Mouse (Mus musculus) kidney, adult 9 months (tissue): ENCODE data around the gene Slc39a10.

ENCODE experiments used
- DNase-seq: peaks from one replicate; pipeline ENCODE4 v3.0.0; 2022

Gene Slc39a10

DNA sequence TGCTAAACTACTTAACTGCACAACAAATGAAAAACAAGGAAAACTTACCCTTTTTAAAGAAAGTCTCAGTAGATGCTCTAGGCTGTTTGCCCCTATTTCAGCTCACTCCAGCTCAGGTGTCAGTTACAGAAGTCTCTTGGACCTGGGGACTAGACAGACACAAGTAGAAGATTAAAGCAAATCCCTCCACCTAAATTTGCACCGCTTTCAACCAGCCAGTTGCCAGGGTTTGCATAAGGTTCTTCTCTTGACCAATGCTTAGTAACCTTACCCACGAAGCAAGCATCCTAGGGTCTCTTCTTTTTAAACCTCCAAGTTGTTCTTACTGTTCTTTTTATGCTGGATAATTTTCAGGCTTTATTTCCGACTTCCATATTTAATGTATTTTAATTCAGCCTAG lies at the start of gene Slc39a10:
Gene Slc39a10 (minus strand): TSS at position 101 of the 400 bp plus-strand sequence.
- no peak for DNase-seq

DNA sequence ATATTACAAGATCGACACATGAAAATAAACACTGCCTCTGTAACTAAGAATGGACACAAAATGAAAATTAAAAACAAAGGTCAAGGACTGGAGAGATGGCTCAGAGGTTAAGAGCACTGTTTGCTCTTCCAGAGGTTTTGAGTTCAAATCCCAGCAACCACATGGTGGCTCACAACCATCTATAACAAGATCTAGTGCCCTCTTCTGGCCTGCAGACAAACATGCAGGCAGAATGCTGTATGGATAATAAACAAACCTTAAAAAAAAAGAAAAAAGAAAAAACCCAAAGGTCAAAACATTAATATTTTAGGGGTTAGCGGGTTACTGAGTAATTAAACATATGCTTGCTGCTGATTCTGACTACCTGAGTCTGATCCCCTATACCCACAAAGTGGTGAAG lies 46.6 kb upstream of the Slc39a10 start:
- no peak for DNase-seq

DNA sequence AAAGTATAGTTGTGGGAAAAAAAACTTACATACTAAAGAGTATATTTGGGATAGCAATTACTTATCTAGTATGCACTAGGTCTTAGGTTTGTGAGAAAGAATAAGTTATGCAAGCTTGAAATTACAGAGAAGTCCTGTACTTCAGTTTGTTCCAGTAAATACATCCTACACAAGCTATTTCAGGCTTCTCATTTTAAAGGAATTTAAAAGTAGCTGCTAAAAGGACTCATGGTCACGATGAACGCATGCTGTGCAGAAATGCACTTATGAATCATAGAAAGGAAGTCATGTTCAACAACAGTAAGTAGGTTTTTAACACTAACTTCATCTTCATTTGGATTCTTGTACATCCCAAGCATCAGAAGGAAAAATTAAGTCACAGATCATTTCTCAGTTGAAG lies 45.0 kb upstream of the Slc39a10 start:
- no peak for DNase-seq

DNA sequence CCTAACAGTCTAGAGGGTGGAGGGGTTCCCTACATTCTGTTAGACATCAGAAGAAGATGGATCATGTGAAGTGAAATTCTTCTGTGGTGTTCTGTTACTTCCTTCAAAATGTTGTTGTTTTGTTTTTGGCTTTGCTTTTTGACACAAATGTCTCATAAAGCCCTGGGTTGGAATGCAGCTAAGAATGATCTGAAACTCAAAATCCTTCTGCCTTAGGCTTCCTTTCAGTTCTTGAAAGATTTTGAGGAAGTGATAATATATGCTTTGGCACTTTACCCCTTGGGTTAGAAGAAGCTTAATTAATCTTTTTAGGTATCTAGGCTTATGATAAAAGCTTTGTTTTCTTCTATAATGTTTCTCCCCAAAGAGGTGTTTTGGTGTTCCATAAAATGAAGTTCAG lies 34.5 kb upstream of the Slc39a10 start:
- no peak for DNase-seq

DNA sequence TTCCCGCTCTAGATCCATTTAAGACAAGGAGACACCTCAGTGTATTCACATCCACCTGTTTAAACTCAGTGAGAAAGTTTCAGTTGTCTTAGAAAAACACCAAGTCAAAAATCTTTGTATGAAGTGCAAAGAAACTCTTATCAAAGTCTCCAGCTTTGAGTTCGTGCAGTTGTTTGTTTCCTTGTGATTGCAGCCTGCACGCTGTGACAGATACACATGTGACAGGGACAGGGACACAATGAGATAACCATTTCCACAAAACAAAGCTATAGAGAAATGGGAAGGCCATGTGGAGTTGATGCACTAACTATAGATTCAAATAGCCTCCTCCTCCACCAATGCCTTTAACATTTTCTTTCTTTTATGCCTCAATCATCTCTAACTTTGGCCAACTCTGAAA lies 33.6 kb upstream of the Slc39a10 start:
- no peak for DNase-seq

DNA sequence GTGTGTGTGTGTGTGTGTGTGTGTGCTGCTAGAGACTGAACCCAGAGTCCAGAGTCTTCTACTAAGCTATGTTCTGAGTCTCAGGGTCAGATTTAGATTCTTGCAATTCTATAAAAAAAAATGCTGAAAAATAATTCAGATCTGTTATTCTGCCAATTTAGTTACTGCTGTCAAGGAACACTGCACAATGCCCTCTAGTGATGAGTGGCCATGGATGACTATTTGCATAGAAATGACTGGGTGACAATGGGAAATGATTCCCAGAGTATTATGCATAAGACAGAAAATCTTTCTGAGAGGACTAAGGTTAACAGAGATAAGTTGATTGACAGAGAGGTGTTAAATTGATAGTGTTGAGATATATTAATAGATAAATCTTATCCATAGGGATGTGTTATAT lies 32.3 kb upstream of the Slc39a10 start:
- peak; percentile 9 for DNase-seq

DNA sequence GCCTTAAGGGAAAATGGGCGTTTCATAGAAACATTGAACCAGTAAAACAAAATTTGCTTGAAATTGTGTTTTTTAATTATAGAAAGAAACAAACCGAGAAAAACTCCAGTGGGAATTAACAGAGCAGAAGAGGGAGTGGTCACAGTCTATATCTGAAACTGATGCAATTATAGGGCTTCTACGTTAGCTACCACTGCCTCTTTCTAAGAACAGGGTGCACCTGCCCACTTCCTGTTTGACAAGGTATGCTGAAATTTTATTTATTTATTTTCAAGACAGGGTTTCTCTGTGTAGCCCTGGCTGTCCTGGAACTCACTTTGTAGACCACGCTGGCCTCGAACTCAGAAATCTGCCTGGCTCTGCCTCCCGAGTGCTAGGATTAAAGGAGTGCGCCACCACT lies 30.3 kb upstream of the Slc39a10 start:
- no peak for DNase-seq

DNA sequence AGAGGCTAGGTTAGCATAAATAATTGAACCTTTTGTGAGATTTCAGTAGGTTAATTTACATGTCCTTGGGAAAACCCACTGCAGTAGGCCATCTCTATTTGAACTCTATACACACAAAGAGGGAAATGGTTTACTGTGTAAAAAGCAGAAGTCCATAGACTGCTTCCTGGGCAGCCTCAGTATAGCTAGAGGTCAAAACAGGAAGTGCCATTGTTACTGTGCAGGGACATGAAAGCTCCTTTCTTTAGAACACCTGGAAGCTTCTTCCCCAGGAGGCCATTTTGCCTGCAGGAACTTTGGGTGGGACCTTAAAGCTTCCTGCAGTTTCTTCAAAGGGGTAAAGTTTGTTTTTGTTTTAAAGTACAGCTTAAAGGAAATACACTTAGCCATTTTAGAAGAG lies 29.0 kb upstream of the Slc39a10 start:
- DNase-seq, result peak; percentile 4

DNA sequence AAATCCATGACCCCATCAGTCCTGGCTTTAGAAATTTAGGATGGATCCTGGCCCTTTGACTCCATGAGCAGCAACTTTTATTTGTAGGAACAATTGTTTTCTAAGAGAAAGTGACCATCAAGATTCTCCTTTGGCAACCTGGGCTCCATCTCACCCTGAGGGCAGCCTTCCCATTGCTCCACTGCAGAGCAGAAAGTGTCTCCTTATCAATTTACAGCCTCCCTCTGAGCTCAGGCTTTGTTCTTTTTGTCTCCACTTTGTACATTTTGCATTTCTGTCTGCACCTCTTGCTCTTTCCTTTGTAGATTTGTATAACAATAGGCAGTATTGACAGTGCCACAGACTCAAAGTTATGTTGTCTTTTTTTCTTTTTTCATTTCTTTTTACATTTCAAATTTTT lies 23.6 kb upstream of the Slc39a10 start:
- no peak for DNase-seq

DNA sequence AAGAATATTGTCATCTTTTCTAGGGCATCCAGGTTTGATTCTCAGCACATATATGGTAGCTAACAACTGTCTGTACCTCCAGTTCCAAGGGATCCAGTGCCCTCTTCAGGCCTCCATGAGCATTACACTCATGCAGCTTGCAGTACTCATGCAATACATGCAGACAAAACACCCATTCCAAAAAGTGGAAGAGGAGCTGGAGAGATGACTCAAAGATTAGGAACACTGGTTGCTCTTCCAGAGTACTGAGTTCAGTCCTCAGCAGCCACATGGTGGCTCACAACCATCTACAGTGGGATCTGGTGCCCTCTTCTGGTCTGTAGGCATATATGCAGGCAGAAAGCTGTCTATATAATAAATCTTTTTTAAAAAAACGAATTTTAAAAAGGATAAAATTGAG lies 21.7 kb upstream of the Slc39a10 start:
- no peak for DNase-seq

DNA sequence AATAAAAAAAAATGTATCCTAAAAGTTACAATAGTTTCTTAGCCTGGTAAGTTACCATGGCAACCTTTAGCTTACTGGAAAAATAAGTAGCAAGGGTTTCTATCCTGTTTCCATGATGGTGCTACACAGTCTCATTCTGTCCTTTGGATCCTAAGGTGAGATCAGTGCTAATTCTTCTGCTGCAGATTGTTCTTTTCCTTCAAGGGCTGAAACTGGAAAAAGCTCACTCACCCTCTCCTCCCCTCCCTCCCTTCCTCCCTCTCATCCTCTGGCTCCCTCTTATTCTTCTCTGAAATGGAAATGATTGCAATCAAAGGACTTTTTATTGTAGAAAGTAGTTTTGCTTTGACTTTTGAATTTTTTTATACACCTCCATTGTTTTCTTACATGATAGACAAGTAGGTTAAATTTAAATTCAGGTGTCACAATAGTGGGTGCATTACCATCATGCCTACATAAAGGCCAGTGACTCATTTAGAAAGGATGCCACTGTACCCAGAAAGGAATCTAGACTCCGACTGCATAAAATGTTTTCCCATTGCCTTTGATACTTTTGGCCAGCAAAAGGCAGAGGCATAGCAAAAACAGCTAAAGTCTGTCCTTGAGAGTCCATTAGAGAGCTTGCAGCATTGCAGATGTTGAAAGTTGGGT lies 20.0 kb upstream of the Slc39a10 start:
- DNase-seq, result no peak

DNA sequence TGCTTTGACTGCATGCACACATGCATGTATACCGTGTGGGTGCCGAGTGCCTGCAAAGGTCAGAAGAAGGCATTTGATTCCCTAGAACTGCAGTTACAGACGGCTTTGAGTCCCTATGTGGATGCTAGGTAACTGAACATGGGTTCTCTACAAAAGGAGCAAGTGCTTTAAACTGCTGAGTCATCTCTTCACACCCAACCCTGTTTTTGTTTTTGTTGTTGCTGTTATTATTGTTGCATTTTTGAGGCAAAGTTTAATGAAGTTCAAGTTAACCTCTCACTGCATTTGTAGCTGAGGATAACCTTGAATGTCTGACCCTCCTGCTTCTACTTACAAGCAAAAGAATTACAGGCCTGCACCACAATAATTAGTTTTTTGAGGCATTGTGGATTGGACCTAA lies 17.5 kb upstream of the Slc39a10 start:
- DNase-seq, result no peak

DNA sequence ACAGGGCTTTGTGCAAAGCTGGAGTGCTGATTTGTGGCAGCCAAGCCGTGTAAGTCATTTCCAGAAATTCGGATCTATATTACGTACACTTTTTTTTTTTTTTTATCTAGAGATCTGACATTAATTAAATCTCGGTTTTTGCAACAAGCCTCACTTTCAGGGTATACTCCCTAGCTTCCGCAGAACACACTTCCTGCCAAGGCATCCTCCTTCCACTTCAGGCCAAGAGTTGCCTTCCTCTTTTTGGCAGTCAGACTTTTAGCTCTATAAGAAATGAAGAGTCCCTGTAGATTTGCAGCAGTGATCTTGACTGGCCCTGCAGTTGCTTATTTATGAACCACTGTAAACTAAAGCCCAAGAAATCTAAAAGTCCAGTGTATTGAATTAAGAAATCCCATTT lies 13.1 kb upstream of the Slc39a10 start:
- DNase-seq, result no peak

DNA sequence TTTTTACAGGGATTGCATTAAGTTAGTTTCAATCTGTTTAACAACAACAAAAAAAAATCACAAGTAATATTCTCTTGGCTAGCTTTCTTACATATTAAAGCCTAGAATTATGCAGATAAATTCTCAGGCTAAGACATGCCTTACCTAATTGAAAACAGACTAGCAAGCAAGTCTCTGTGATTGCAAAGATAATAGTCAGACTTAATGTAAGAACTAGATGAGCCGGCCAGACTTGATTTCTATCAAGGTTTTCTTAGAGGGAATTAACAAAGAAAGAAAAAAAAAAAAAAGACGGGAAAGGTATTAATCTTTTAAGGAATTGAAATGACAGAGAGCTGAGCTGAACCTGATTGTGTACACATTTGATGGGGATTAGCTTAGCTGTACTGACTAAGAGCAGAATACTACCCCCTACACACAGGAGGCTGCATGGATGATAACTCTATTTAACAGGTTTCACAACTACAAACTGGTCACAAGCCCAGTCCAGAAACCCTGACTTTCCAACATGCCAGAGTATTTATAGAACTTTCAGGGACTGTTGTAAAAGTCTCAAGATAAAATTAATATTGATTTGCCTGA lies 9.5 kb upstream of the Slc39a10 start:
- no peak for DNase-seq

DNA sequence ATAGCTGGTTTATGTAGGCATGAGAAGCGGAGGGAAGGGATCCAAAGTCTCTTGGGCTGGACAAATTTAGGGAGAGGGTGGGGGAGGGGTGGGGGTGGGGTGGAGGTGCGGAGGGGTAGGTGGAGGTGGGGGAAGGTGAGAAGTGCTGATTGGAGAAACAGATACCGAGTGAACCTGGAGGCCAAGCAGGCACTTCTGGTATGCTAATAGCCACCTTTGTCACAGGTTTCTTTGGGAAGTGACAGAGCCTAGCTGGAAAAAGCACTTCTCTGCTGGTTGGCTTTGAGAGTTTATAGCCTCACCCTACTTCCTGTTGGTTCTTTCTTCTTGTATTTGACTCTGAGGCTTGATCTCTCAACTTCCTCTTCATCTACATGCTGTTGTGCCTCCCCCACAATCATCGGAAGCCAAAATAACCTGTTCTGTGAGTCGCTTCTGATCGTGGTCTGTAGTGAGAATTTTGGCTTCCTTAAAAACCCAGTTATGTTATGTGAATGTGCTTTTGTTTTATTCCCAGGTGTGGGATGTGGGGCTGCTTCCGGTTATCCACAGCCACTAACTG lies 1.7 kb upstream of the Slc39a10 start:
- no peak for DNase-seq

DNA sequence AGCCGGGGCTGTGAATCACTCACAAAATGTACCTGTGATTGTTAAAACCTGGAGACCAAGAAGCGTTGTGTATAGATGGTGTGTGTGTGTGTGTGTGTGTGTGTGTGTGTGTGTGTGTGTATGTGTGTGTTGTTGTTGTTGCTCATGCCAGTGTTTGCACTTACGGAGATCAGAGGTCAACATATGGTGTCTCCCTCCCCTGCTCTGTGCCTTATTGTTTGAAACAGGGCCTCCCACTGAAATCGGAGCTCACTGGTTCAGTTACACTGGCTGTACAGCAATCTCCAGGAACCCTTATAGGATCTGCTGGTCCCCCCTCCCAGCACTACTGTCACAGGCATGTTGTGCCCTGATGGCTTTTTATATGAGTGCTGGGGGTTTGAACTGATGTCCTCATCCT lies 3.9 kb downstream of the Slc39a10 start:
- no peak for DNase-seq

DNA sequence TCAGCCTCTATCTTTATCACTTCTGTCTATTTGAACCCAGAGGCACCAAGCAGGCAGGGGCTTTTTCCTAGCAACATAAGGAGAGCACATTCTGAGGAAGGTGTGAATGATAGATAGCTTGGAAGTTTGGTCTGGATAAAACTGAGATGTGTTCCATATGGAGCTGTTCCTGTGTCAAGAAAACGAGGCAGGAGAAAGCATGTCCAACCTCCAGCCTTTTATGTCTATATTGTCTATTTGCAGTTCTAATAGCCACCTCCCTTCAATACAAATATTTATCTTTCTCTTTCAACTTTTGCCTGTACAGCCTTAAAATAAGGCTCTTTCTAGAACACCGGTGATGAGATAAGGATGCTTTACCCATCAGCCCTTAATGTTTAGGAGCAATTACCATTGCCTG lies 4.3 kb downstream of the Slc39a10 start:
- DNase-seq, result no peak

DNA sequence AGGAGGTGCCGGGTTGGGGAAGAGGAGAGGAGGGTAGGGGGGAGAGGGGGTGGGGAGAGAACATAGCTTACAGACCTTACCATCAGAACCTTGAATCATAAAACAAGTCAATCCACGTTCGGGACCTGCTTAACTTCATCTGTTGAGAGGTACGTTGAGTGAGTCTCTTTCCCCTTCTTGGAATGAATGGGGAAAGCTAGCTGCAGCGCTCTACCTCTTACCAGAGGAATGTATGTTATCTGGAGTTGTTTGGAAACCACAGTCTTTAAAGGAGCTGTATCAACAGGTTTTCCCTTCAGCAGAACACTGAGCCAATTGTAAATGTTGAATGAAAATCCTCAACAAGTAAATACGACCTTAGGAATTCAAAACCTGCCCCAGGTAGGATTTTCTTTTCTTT lies 4.7 kb downstream of the Slc39a10 start:
- no peak for DNase-seq

DNA sequence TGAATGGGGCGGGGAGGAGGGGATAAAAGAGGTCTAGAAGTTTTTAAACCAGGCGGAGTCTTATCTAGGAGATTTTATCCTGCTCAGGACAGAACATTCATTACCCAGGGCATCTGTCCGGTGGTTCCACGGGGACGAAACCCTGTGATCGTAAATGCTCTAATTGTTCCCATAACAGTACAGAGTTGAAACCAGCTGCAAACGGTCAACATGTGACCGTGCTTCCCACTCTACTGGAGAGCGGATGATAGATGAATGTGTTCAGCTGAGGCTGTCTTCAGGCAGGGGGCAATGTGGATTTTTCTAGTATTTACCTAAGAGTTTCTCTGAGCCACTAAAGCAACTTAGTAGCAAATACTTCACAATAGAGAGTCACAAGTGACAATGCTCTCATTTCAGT lies 6.6 kb downstream of the Slc39a10 start:
- DNase-seq, result no peak

DNA sequence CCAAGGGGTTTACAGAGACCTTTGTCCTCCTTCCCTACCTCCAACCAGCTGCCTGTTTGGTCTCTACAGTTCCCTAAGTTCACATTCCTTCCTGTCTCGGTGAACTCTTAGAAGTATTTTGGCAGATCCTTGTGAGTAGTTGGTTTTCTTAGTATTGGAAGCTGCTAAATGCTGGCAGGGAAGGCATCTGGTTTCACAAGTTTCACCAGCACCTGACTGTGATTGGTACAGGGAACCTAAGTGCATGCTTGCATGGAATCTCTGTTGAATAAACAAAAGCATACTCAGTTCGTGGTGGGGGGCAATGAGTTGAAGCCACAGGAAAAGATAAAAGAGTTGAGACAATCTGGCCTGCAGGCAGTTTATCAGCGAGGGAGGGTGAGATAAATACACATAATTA lies 7.4 kb downstream of the Slc39a10 start:
- peak; percentile 38 for DNase-seq

DNA sequence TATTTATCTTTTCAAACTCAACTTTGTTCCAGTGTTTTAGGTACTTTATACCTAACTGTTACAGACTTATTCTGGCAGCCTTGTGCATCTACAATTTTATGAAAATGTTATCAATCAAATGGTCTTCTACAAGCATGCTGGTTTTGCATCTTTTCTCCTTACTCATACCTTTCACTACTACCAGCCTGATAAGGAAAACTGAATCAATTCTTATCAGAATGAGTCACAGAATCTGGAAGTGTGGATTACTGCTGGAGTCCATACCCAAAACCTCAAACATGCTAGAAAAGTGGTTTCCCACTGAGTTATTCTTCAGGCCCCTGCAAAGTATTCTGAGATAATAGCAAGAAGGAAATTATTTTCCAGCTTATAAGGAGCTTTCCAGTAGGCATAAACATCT lies 12.7 kb downstream of the Slc39a10 start:
- no peak for DNase-seq

DNA sequence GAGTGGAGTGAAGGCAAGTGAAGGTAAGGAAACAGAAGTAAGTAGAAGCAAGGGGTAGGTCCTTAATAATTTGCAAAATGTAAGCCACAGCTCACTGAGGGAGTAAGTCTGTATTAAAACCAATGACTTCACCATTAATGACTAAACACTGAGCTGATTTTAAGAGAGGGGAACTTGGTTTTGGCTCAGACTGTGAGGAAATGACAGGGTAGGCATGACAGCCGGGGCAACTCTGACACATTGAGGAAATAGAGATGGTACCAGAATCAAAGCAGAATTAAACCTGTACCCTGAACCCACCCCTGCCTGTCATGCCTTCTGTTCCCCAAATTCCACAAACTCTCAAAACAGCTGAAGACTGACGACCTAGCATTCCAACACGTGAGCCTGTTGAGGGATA lies 18.9 kb downstream of the Slc39a10 start:
- no peak for DNase-seq

DNA sequence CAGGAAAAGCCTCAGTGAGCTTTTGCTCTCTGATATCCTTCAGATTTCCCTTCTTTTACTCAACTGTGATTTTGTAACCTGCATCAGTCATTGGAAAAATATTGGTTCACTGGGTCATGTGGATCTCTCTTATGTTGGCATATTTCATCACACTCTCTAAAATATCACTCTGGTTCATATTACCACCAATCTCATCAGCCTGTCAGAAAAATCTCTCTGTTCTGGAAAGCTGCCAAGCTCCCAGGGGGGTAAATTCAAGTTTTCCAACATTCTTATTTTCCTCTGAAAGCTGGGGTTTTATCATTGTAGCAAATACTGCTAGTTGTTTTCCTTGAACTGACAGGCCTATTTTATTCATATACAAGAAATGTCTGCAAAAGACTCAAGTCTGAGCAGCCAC lies 22.9 kb downstream of the Slc39a10 start:
- DNase-seq, result no peak

DNA sequence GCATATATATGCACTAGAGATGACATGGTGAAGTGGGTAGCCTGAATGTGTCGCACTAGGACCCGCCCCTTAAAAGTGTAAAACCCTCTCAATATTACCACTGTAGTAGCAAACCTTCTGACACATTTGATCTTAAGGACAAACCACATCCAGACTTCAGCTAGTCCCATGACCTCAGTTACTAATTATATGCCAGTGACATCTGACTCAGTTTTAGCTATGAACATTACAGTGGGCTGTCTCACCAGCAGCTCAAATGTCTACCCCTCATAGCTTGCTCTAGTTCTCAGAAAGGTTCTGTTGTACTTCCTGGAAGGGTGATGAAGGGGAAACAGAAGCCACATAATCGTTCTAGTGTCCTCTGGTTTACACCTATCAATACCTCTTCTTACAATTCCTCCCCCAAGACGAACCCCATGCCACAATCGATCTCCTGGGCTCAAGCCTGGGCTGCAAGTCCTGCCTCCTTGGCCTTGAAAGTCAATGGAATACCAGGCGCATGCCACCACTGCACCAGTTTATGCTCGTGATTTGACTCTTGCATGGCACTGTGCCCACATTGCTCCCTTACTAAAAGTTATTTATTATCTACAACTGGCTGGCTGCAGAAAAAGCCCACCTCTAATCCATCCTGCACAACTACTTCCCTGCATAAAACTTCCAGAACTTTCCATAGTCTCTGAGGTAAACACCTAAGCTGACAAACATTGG lies 28.3 kb downstream of the Slc39a10 start:
- peak; percentile 83 for DNase-seq
